Mouse (Mus musculus) embryo, embryonic 9.5 days (tissue): ENCODE results near the gene Col11a2.

ENCODE experiments used
- DNase-seq: peaks from one replicate; pipeline ENCODE4 v3.0.0-alpha.2; 2017; ENCODE audit errors: extremely low spot score

The Col11a2 gene

DNA sequence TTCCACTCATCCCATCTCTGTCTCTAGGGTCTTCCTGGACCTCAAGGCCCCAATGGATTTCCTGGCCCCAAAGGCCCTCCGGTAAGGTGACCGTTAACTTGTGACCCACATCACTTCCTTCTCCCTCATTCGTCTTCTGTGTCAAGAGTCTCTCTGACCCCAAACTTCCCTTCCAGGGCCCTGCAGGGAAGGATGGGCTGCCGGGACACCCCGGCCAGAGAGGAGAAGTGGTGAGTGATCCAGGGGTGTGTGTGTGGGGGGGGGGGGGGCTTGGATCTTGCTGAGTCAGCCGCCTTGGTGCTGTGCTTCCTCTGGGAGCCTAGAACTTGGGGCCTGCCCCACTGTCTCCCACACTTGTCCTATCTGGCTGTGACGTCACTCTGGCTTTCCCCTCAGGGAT, 18.0 kb downstream of the Col11a2 start:
- no peak for DNase-seq

GRCm38 (mm10) chr17:34068864-34069263, 29.6 kb downstream of the Col11a2 start:
- no peak for DNase-seq

- DNase-seq = no peak
These were observed 32.9 kb downstream of the Col11a2 start for GRCm38 (mm10) chr17:34072091-34072490.

DNA sequence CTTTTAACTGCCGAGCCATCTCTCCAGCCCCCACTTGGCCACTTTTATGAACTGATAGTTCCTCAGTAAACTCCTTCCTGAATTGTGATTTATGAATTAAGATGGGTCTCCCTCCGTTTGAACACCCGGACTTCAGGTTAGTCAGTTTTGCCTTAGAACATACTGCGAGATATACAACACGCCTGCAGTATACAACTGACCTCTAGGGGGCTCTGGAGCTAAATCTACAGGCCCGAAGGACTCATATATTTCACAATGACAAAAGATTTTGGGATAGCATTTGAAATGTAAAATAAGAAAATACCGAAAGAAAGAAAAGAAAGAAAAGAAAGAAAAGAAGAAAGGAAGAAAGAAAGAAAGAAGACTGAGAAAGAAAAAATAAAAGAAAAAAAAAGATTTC, 36.0 kb downstream of the Col11a2 start:
- peak; percentile 45 for DNase-seq

DNA sequence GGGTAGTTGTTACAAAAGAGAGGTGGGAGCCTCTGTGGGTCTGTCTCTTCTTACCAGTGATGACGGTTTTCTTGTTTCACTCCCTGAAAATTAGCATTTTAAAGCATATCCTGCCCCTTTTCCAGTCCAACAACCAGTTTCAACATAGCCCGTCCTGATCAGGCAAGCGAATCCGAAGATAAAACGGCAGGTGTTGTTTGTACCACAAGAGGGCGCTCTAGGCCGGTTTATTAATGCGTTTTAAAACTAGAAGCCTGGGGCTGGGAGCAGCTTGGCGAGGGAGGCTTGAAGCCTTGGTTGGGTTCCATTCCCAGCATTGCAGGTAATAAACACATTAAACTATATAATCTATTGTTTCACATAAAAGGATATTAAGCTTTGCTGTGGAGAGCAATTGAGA, 38.3 kb downstream of the Col11a2 start:
- DNase-seq = peak; percentile 82

- DNase-seq = no peak
These were observed 38.9 kb downstream of the Col11a2 start for GRCm38 (mm10) chr17:34078148-34078547.

DNA sequence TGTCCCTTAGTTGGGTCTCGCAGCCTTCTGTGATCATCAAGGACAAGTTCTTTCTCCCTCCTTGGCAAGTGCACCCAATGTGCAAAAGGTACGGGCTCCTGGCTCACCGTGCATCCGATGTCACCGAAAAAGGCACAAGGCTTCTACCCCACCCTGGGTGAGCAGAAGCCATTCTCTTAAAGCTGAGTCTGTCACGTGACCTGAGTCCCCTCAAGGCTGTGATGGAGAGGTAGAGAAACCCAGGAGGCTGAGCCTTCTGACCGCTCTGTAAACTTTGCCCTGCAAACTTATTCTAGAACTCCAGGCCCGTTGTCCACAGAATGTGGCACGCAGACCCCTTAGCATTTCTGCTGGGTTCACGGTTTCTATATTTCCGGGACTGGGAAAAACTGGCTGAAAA, 39.8 kb downstream of the Col11a2 start:
- DNase-seq = no peak

DNA sequence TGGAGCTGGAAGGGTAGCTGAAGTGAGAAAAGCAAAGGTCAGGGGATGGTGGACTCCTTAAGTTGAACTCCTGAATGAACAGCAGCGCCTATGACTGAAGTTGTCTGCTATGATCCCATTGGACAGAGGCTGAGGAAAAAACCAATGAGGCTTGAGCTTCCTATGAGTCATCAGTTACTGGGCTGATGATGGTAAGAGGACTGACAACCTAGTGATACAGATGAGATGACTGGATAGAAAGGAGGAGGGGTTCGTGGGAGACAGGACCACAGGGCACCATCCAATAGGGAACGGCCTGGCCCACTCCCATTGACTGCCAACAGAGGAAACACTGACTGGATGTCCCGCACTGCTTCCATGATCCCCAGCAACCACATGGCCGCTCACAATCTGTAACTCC, 40.4 kb downstream of the Col11a2 start:
- peak; percentile 36 for DNase-seq

GRCm38 (mm10) chr17:34083104-34083503, 43.9 kb downstream of the Col11a2 start:
- no peak for DNase-seq

- DNase-seq = no peak
These were observed 48.1 kb downstream of the Col11a2 start for GRCm38 (mm10) chr17:34087386-34087785.

- DNase-seq = no peak
These were observed 48.9 kb downstream of the Col11a2 start for GRCm38 (mm10) chr17:34088124-34088523.

DNA sequence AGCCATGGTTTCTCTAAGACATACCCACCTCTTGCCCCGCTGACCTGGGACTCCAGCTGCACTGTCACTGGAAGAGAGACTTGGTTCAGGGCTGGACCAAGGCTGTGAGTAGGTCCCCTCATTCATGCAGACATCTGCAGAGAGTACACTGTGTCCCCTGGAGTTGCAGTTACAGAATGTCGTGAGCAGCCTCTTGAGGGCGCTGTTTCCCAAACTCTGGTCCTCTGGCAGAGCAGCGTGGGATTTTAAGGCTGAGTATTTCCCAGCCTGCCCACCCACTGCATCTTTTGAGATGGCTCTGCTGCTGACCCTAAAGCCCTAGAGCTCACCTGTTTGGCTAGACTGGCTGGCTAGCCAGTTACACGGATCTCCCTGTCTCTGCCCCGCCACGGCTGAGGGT, 51.7 kb downstream of the Col11a2 start:
- no peak for DNase-seq

GRCm38 (mm10) chr17:34092197-34092875, 53.1 kb downstream of the Col11a2 start, which contains the start of gene H2-Oa:
Gene H2-Oa, plus strand, starts transcription at chr17:34092340.
- DNase-seq = no peak

- DNase-seq = peak; percentile 80
These were observed 54.1 kb downstream of the Col11a2 start for GRCm38 (mm10) chr17:34093199-34093874.

DNA sequence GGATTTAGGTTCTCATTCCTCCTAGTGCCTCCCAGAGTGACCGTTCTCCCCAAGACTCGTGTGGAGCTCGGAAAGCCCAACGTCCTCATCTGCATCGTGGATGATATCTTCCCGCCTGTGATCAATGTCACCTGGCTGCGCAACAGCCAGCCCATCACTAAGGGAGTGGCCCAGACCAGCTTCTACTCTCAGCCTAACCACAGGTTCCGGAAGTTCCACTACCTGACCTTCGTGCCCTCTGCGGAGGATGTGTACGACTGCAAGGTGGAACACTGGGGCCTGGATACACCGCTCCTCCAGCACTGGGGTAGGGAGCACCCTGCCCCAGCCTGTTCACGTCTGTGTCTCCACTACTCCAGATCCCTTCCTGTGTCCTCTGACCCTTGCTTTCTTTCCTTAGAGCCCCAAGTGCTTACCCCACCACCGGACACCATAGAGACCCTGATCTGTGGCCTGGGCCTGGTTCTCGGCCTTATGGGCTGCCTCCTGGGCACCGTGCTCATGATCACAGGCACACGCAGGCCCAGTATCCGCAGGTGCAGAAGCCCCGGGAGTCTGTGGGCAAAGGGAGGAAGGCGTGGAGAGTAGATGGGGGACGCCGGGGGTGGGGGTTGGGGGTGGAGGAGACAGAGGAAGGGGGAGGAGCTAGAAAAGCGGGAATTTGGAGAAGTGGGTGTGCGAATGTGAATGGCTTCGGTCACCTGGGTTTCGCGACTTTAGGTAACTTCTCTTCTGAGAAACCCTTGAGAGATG, 55.2 kb downstream of the Col11a2 start:
- no peak for DNase-seq

GRCm38 (mm10) chr17:34096497-34097010, 57.3 kb downstream of the Col11a2 start:
- DNase-seq = no peak

- DNase-seq = no peak
These were observed 58.0 kb downstream of the Col11a2 start for GRCm38 (mm10) chr17:34097272-34097671.

DNA sequence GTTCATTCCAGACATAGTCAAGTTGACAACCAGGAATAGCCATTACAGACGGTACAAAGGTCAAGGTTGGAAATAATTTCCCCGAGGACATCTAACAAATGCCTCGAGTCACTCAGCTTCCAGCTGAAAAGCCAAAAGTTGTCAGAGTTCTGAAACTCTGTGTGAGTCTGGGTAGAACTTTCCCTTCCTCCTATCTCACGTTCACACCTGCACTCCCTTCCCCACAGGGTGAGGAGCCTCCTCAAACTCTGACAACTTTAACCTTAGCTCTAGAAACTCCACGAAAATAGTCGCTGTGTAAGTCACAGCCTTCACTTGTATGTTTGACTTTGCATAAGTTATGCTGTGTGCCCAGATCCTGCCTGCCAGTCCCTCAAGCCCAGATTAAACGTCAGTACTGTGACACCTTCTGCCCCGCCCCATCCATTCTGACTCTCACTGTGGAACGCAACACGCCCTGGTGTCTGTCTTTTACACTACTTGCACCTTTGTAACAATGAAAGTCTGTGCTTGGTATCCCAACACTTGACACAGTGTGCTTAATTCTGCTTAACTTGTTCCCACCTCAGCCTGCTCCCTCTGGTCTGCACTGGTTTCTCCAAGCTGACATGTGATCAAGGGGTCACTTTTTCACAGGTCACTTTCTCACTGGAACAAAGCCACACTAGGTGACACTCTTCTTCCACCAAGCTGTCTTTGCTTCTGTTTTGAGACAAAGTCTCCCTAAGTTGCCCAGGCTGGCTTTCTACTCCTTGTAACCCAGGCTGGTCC, 59.7 kb downstream of the Col11a2 start:
- DNase-seq = no peak

DNA sequence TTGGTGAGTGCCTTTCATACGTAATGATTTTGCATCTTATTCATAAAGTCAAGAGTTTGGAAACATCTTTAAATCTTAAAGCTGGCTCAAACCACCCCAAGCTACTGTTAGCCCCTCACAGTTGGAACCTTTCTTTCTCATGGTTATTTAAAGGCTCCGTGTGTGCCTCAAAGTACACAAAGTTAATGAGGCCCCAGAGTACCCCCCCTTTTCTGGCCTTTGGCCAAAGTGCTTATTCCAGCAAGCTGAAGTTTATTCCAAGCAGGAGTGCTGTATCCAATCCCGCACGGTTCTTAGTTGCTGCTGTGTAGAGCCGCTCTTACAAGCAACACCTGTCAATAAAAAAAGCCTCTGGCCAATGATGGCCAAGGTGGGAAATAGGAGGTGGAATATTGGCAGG, 60.3 kb downstream of the Col11a2 start:
- DNase-seq = no peak

DNA sequence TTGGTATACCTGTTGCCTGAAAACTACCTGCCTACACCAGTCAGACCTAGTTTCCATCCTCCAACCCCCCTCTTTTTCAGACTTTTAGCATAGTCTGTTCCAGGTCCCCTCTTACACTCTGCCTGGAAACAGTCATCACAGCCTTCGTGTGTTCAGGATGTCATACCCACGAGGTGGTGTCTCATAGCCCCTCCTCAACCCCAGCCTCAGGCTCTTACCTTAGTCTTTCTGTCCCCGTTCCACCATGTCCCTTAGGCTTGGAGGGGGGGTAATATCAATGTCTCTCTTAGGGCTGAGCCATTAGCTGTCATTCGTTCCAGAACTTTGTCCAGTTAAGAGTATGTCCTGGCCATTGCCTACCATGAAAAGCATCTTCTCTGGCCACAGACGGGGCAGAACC, 61.9 kb downstream of the Col11a2 start:
- DNase-seq = no peak

DNA sequence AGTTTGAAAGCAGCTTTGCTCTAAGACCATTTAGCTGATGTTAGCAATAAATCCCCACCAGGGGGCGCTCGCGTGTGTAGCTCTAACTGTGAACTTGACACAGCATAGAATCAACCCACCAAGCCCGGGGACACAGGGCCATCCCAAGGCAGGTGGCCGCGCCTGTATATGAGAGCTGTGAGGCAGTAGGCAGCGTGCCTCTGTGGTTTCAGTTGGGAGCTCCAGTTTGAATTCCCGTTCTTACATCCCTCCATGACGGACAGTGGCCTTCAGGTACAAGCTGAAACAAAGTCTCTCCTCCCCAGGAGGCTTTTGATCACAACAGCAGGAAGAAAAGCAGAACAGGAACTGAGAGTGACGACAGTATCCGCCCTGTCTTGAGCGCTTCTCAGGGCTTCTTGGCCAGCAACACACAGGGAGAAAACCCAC, 62.4 kb downstream of the Col11a2 start:
- peak; percentile 83 for DNase-seq

DNA sequence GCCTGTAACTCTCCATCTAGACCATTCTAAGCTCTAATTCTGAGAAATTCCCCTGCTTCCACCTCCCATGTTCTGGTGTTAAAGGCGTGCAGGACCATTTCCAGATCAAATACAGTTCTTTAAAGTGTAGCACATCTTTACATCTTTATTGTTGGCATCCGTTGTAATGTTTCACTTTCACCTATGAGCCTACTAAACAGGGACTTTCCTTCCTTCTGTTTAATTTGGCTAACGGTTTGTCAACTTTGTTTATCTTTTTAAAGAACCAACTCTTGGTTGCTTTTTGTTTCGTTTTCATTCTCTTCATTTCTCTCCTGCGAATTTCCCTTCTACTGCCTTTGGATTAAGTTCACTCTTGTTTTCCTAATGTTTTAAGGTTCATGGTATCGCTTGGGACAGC, 63.6 kb downstream of the Col11a2 start:
- no peak for DNase-seq
